Mouse (Mus musculus) cortical plate, adult 2 months (tissue): ENCODE results near the gene Pdp2. TPM values are rescaled to one million over a fixed set of nuclear protein-coding genes. Genes with fewer than 3 reads are reported as not detected.
"Not testable (repeated sequence)": the region's sequence is repeated elsewhere in the genome, so short reads cannot be mapped to it uniquely, and the experiment has no call there.

ENCODE experiments used
- H3K27ac ChIP-seq: fragments of 200-500 bp; 2 replicates; pipeline ENCODE4 v1.5.1; 2012; ENCODE audit warnings: low read length, control low read depth, inconsistent platforms; ENCODE audit not compliant: insufficient read depth
- H3K4me1 ChIP-seq: fragments of 200-500 bp; 2 replicates; pipeline ENCODE4 v1.6.1; 2011; ENCODE audit warnings: low read length; ENCODE audit not compliant: control insufficient read depth, insufficient read depth
- H3K4me3 ChIP-seq: fragments of 200-500 bp; 2 replicates; pipeline ENCODE4 v1.5.1; 2011; ENCODE audit warnings: mild to moderate bottlenecking, low read length, control low read depth; ENCODE audit not compliant: insufficient read depth
- CTCF ChIP-seq: fragments of 200-500 bp; IDR thresholded peaks from 2 replicates; pipeline ENCODE4 v1.5.1; 2011; ENCODE audit warnings: mild to moderate bottlenecking, control low read depth, low read length; ENCODE audit not compliant: insufficient read depth; ENCODE audit errors: extremely low read depth
- POLR2A ChIP-seq: fragments of 200-500 bp; IDR thresholded peaks from 2 replicates; pipeline ENCODE4 v1.6.1; 2011; ENCODE audit warnings: mild to moderate bottlenecking, low read length, control low read depth; ENCODE audit not compliant: insufficient read depth; ENCODE audit errors: extremely low read depth
- polyA plus RNA-seq: library from polyadenylated mRNA; depleted of rRNA; stranded (reverse); fragments of >200 nt; gene quantifications from 2 replicates; pipeline ENCODE4 v1.2.3, GENCODE M21; 2012; rRNA removed

The Pdp2 gene
- polyA plus RNA-seq, 1 experiment = 4.7 TPM

DNA sequence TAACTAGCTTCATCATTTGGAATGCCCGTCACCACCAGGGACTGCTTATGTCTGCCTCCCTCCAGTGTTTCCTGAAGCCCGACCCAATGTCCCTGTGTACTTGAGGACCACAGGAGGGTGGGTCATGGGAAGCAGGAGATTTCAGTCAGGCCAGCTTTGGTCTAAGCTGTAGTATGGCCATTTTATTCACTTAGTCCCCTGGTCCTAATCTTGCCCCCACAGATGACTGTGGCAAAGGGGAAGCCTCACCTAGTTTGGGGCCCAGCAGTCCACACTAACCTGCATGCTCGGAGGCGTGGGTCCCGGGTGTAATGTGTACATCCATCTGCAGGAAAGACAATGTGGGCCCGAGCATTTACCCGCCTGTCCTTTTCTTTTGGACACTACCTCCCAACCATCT, 49.0 kb downstream of the Pdp2 start:
- Histone ChIP-seq H3K4me1 (peaks cover 5% of the 10 kb centered on the region; the same call in 1 of the 2 replicates), H3K27ac (no peak overlapping the region), H3K4me3 (no peak overlapping the region)
- no peak for TF ChIP-seq CTCF
- no peak for TF ChIP-seq POLR2A

DNA sequence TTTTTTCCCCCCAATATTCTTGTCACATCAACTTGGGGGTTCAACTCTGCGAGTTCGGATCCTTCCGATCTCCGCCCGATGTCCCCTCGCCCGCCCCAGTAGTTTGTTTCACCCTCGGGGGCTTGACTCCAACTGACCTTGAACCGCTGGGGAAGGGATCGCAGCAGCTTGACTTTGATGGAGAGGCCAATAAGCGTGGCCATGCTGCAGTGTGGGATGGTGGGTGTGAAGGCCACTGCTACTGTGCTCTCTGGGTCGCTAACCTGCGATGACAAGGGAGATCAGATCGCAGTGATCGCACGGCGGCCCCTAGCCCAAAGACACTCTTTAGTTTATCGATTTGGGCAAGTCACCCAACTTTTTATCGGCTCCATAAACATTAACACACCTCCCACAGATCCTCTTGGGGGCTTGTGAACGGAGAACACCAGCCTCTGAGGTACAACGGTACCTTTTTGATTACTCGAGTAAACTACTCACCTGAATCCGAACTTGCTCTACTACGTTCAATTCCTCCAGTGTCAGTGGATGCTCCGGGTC, 49.6 kb downstream of the Pdp2 start:
- Histone ChIP-seq H3K27ac (no peak overlapping the region), H3K4me3 (peak overlapping the region; percentile 44), H3K4me1 (peaks cover 5% of the 10 kb centered on the region; the same call in 1 of the 2 replicates)
- no peak for TF ChIP-seq POLR2A
- TF ChIP-seq CTCF = no peak

DNA sequence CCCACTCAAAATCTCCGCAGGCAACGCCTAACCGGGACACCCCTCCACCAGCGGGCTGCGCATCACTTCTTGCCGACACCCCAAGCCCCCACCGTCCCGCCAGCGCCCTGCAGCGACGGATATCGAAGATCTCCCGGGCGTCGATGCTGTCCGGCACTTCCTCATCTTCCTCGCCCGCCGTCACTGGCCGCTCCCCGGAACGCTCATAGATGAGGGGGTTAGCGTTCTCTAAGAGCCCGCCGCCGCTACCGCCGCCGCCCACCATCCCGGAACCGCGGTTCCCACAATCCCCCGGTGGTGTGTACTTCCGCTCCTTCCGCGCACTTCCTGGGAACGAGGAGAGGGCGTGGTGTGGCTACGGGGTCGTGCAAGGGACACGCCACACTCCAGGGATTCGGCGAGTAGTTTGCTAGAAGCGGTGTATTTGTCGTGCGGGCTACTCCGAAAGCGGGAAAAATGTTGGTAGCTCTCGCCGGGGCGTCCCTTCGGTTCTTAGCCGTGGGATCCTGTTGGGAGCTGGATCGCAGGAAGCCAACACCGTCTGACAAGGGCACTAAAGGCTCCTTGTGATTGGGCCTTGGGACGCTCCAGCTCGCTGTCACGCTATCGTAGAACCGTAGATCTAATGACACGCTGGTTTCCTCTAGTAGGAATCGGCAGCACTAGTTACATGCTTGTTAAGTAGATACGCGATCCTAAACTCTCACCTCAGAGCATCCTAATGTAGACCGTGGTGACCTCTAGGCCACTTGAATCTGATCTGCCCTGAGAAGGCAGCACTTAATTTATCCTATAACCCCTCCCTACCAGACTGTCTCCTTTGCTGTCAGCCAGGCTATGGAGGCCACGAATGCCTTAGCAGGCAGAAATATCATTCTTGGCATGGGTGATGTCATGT, 50.4 kb downstream of the Pdp2 start, which contains the start of gene Ciao2b:
TSS of gene Ciao2b (minus strand) at position 540 of the 898 bp plus-strand sequence.
- H3K4me1 ChIP-seq = peaks cover 5% of the 10 kb centered on the region; the same call in 1 of the 2 replicates
- no peak for TF ChIP-seq CTCF
- TF ChIP-seq POLR2A = no peak
- H3K4me3 ChIP-seq = peak within 1 kb of the TSS; percentile 44
- H3K27ac ChIP-seq = peak within 1 kb of the TSS; percentile 10; the same call in 1 of the 2 replicates

DNA sequence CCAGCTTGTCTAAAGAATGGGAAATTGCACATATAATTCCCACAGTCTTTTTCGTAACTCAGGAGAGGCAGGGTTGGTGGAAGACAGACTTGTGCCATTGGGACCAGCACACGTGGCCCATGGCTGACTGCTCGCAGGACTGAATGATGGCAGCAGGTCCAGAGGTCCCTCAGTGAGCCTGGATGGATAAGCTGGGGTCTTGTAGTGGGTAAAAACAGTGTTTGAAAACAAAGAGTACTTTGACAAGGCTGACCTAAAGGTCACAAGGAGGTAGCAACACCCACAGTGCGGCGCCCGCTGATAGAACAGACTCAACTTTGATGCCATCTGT, 51.0 kb downstream of the Pdp2 start:
- Histone ChIP-seq H3K4me1 (peaks cover 5% of the 10 kb centered on the region; the same call in 1 of the 2 replicates), H3K27ac (peak overlapping the region; percentile 10; the same call in 1 of the 2 replicates), H3K4me3 (peak overlapping the region; percentile 44)
- no peak for TF ChIP-seq POLR2A
- TF ChIP-seq CTCF = no peak

DNA sequence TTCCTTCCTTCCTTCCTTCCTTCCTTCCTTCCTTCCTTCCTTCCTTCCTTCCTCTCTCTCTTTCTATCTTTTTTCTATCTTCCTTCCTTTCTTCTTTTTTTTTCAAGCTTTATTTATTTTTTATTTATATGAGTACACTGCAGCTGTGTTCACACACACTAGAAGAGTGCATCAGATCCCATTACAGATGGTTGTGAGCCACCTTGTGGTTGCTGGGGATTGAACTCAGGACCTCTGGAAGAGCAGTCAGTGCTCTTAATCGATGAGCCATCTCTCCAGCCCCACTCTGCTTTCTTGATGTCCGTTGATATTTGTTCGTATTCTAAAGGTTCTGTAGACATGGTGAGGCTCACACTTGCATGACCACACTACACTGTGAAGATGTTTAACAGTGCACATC, 52.9 kb downstream of the Pdp2 start:
- H3K27ac ChIP-seq, H3K4me1 ChIP-seq, H3K4me3 ChIP-seq: not testable (repeated sequence)

Other genes starting within 250 kb of the Pdp2 start
- gene Cmtm4, start 195.6 kb upstream of the Pdp2 start, polyA plus RNA-seq = 45.7 and 46.2 TPM in 2 replicates
- gene Dync1li2, start 148.4 kb upstream of the Pdp2 start, polyA plus RNA-seq = 161 and 170 TPM in 2 replicates
- 0.69 and 1.2 TPM in 2 replicates for gene Terb1, start 81.5 kb upstream of the Pdp2 start, polyA plus RNA-seq
- 75.4 and 76.2 TPM in 2 replicates for gene Nae1, start 56.8 kb upstream of the Pdp2 start, polyA plus RNA-seq
- 48.6 and 59.8 TPM in 2 replicates for gene Car7, start 56.8 kb upstream of the Pdp2 start, polyA plus RNA-seq
- gene Cdh16, start 32.9 kb downstream of the Pdp2 start, polyA plus RNA-seq = not detected in 2 replicates
- gene Rrad, start 39.9 kb downstream of the Pdp2 start, polyA plus RNA-seq = 2.4 and 2.9 TPM in 2 replicates
- gene Ciao2b, start 50.5 kb downstream of the Pdp2 start, polyA plus RNA-seq = 51.2 and 55.8 TPM in 2 replicates
- not detected in 2 replicates for gene Ces2a, start 142.6 kb downstream of the Pdp2 start, polyA plus RNA-seq
- 0.08 and 0.10 TPM in 2 replicates for gene Ces2b, start 240.1 kb downstream of the Pdp2 start, polyA plus RNA-seq